Mouse (Mus musculus) lung, postnatal 0 days (tissue): ENCODE measurements at regions not wholly inside any gene's neighbourhood (a gene's known extent, or its start where the extent isn't known, plus 50 kb on each side); places are given as distances from the start of the nearest gene placed in this dataset.

Source experiments
- ATAC-seq: fragments of 200-750 bp; cut with Nextera tagmentation; 2 replicates; pipeline ENCODE4 v1.8.0; 2017; ENCODE audit warnings: moderate library complexity
- DNase-seq: peaks from one replicate; pipeline ENCODE4 v3.0.0-alpha.2; 2016; ENCODE audit warnings: low spot score
- H3K27ac ChIP-seq: fragments of 300-500 bp; sonication (generic); 2 replicates; pipeline ENCODE4 v1.5.1; 2014; ENCODE audit warnings: antibody characterized with exemption, mild to moderate bottlenecking, low read length, mixed read lengths
- H3K27me3 ChIP-seq: fragments of 300-500 bp; sonication (generic); replicated peaks from 2 replicates; pipeline ENCODE4 v1.6.1; 2014; ENCODE audit warnings: low read length, mixed read lengths; ENCODE audit not compliant: insufficient read depth
- H3K36me3 ChIP-seq: fragments of 300-500 bp; sonication (generic); 2 replicates; pipeline ENCODE4 v1.6.1; 2014; ENCODE audit warnings: low read length, mixed read lengths; ENCODE audit not compliant: insufficient read depth
- H3K4me1 ChIP-seq: fragments of 300-500 bp; sonication (generic); 2 replicates; pipeline ENCODE4 v1.6.1; 2014; ENCODE audit warnings: antibody characterized with exemption, low read depth, low read length, mixed read lengths; ENCODE audit not compliant: insufficient read depth
- H3K4me2 ChIP-seq: fragments of 300-500 bp; sonication (generic); replicated peaks from 2 replicates; pipeline ENCODE4 v1.6.1; 2014; ENCODE audit warnings: low read depth, mild to moderate bottlenecking, low read length, moderate library complexity, mixed read lengths
- H3K4me3 ChIP-seq: fragments of 300-500 bp; sonication (generic); 2 replicates; pipeline ENCODE4 v1.5.1; 2014; ENCODE audit warnings: low read depth, low read length
- H3K9ac ChIP-seq: fragments of 300-500 bp; sonication (generic); replicated peaks from 2 replicates; pipeline ENCODE4 v1.6.1; 2014; ENCODE audit warnings: low read depth, mild to moderate bottlenecking
- H3K9me3 ChIP-seq: fragments of 300-500 bp; sonication (generic); 2 replicates; pipeline ENCODE4 v1.6.1; 2016; ENCODE audit warnings: low read length, mixed read lengths
- CTCF ChIP-seq: IDR thresholded peaks from 2 replicates; pipeline ENCODE4 v1.5.1; 2016; ENCODE audit warnings: antibody characterized with exemption, mild to moderate bottlenecking
- EP300 ChIP-seq: IDR thresholded peaks from 2 replicates; pipeline ENCODE4 v1.6.1; 2016; ENCODE audit warnings: antibody characterized with exemption, mild to moderate bottlenecking, control low read depth
- WGBS: fragments of 180-500 bp; shearing (Covaris S2); extraction: QIAGEN DNeasy Blood & Tissue Kit; methylation state at CpG from one replicate; pipeline ENCODE4 v1.1.7; 2014; 5-methylcytosine and 5-hydroxymethylcytosine counted together

- H3K9me3 ChIP-seq, result no peaks in the 10 kb centered on the region
- DNase-seq (no peak), ATAC-seq (no peak)
- 79% methylated on average over 5 of the region's 5 CpGs for WGBS
- no peak overlapping the region for H3K4me3 ChIP-seq
- H3K36me3 ChIP-seq, result no peaks in the 10 kb centered on the region
- no peak overlapping the region for H3K27ac ChIP-seq
- H3K4me2 ChIP-seq, result no peak overlapping the region
- no peaks in the 10 kb centered on the region for H3K4me1 ChIP-seq
- no peak overlapping the region for H3K9ac ChIP-seq
- TF ChIP-seq EP300 (no peak), CTCF (no peak)
- no peaks in the 10 kb centered on the region for H3K27me3 ChIP-seq
Measured at GRCm38 (mm10) chr8:115554185-115554584, 153.4 kb downstream of the Maf start.

- no peak overlapping the region for H3K27ac ChIP-seq
- no peaks in the 10 kb centered on the region for H3K36me3 ChIP-seq
- no peak overlapping the region for H3K4me3 ChIP-seq
- DNase-seq (peak; percentile 30), ATAC-seq (no peak; the same call in 1 of the 2 replicates)
- no peak overlapping the region for H3K4me2 ChIP-seq
- no peaks in the 10 kb centered on the region for H3K9me3 ChIP-seq
- no peak overlapping the region for H3K9ac ChIP-seq
- no peaks in the 10 kb centered on the region for H3K4me1 ChIP-seq
- H3K27me3 ChIP-seq, result no peaks in the 10 kb centered on the region
- WGBS, result 66% methylated on average over 5 of the region's 5 CpGs
- TF ChIP-seq CTCF (no peak), EP300 (no peak)
Measured at GRCm38 (mm10) chr8:115551262-115551661, 156.3 kb downstream of the Maf start.

GRCm38 (mm10) chr8:115549112-115549511, 158.5 kb downstream of the Maf start:
- ATAC-seq, result no peak
- Histone ChIP-seq H3K9me3 (no peaks in the 10 kb centered on the region), H3K27me3 (no peaks in the 10 kb centered on the region), H3K9ac (no peak overlapping the region), H3K27ac (no peak overlapping the region), H3K36me3 (no peaks in the 10 kb centered on the region), H3K4me2 (no peak overlapping the region), H3K4me3 (no peak overlapping the region), H3K4me1 (no peaks in the 10 kb centered on the region)
- 68% methylated on average over 1 of the region's 1 CpGs for WGBS
- no peak for DNase-seq
- TF ChIP-seq CTCF (no peak), EP300 (no peak)

DNA sequence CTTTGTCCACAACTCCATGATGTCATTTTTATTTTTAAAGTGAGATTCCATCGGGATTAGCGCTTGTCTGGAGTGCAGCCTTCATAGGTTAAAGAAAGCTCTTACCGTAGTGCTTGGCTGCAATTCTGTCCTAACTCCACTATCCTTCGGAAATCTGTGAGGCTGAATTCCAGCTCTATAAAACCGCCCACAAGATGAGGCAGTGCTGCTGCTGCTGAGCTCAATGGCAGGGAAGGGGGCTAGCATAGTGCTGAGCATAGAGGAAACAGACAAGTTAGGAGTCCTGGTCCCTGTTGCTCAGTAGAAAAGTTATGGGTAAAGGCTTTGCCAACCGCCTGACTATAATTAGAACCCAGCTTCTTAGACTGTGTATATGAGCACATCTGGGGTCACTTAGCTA, 163.5 kb downstream of the Maf start:
- H3K9ac ChIP-seq, result no peak overlapping the region
- no peaks in the 10 kb centered on the region for H3K9me3 ChIP-seq
- no peak overlapping the region for H3K4me2 ChIP-seq
- no peak for DNase-seq
- no peak for ATAC-seq
- H3K36me3 ChIP-seq, result no peaks in the 10 kb centered on the region
- no peaks in the 10 kb centered on the region for H3K4me1 ChIP-seq
- H3K27ac ChIP-seq, result no peak overlapping the region
- no peak overlapping the region for H3K4me3 ChIP-seq
- TF ChIP-seq EP300 (no peak), CTCF (no peak)
- 73% methylated on average over 6 of the region's 6 CpGs for WGBS
- no peaks in the 10 kb centered on the region for H3K27me3 ChIP-seq

DNA sequence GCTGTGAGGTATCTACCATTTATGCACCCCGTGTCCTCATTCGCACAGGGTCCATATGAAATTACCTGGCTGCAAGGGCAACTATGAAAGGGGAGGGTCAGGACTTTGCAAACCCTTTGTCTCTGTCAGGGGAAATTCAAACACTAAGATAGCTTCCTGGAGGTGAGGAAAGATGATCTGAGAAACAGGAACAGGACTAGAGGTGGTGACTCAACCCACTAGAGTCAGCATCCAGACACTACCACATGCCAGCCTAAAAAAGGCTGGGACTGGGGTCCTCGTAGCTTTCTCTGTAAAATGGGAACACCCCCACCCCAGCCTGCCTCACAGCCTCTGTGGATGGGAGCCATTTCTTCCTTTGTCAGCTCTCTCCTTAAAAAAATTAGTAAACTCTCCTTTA, 164.7 kb downstream of the Maf start:
- H3K4me1 ChIP-seq, result no peaks in the 10 kb centered on the region
- H3K9ac ChIP-seq, result no peak overlapping the region
- H3K4me3 ChIP-seq, result no peak overlapping the region
- no peaks in the 10 kb centered on the region for H3K36me3 ChIP-seq
- H3K4me2 ChIP-seq, result no peak overlapping the region
- no peaks in the 10 kb centered on the region for H3K9me3 ChIP-seq
- ATAC-seq (no peak), DNase-seq (no peak)
- H3K27ac ChIP-seq, result no peak overlapping the region
- no peaks in the 10 kb centered on the region for H3K27me3 ChIP-seq
- TF ChIP-seq CTCF (no peak), EP300 (no peak)
- 99% methylated on average over 3 of the region's 3 CpGs for WGBS

- H3K4me3 ChIP-seq, result no peak overlapping the region
- peak; percentile 79 for ATAC-seq
Measured at GRCm38 (mm10) chr8:115539600-115539999, 168.0 kb downstream of the Maf start.

GRCm38 (mm10) chr8:115538236-115538635, 169.4 kb downstream of the Maf start:
- Histone ChIP-seq H3K9ac (no peak overlapping the region), H3K27ac (no peak overlapping the region), H3K4me1 (no peaks in the 10 kb centered on the region), H3K4me3 (no peak overlapping the region), H3K36me3 (no peaks in the 10 kb centered on the region), H3K27me3 (no peaks in the 10 kb centered on the region; the same call in 1 of the 2 replicates), H3K9me3 (no peaks in the 10 kb centered on the region), H3K4me2 (no peak overlapping the region)
- DNase-seq (no peak), ATAC-seq (no peak)
- 48% methylated on average over 4 of the region's 4 CpGs for WGBS
- TF ChIP-seq CTCF, result no peak
- TF ChIP-seq EP300, result no peak

More at GRCm38 (mm10) chr8:115539600-115539999, 168.0 kb downstream of the Maf start:
- Histone ChIP-seq H3K9me3 (no peaks in the 10 kb centered on the region), H3K36me3 (no peaks in the 10 kb centered on the region), H3K27ac (no peak overlapping the region), H3K27me3 (no peaks in the 10 kb centered on the region; the same call in 1 of the 2 replicates), H3K9ac (no peak overlapping the region), H3K4me2 (no peak overlapping the region), H3K4me1 (no peaks in the 10 kb centered on the region)
- TF ChIP-seq EP300 (peak; percentile 71), CTCF (no peak)
- WGBS, result 56% methylated on average over 9 of the region's 9 CpGs
- DNase-seq, result peak; percentile 51
